Mouse (Mus musculus) lung, adult 2 months (tissue): Measurements from ENCODE around the gene Dyrk2.

Source experiments
- CTCF ChIP-seq: fragments of 200-500 bp; IDR thresholded peaks from 2 replicates; pipeline ENCODE4 v1.5.1; 2011; ENCODE audit warnings: mild to moderate bottlenecking, low read length, control low read depth; ENCODE audit not compliant: insufficient read depth
- POLR2A ChIP-seq: fragments of 200-500 bp; IDR thresholded peaks from 2 replicates; pipeline ENCODE4 v1.6.1; 2011; ENCODE audit warnings: low read depth, mild to moderate bottlenecking, control low read depth, low read length, borderline replicate concordance; ENCODE audit errors: extremely low read depth

DNA sequence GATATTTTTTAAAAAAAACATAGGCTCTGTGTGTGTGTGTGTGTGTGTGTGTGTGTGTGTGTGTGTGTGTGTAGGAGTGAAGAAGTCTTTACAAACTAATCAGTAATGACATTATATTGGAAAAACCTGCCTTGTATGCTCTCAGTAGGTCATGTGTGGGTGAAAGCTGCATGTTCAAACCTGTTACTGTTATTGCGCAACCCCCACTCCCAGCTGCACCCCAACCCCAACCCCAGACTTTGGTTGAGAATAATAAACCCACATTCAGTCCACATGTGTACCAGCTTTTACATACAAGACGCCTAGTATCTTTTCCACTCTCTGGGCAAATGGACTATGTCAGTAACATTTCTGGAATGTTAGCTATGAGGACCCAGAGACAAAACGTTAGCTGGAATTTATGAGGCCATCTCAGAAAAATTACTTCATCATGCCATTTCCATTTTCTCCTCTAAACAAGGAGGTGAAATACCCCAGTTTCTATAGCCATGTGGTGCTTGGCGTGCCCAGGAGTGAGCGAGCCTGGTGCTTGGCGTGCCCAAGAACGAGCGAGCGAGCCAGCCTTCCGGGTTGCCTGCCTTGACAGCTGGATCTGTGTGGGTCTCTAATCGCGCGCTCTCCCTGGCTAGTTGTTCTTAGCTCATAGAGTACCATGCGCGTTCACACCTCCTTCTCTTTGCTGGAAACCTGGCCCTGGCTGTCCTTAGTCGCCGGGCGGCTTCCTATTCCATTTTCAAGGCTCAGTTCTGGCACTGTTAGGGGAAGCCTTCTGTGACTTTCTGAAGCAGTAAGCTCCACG, 30.5 kb downstream of the Dyrk2 start:
- TF ChIP-seq CTCF, result no peak
- TF ChIP-seq POLR2A, result no peak
